Mouse (Mus musculus) embryonic facial prominence, embryonic 15.5 days (tissue): Measurements from ENCODE around the gene Klhl29. TPM values are rescaled to one million over a fixed set of nuclear protein-coding genes. Genes with fewer than 3 reads are reported as not detected.

Experiments used
- ATAC-seq: fragments of 200-750 bp; cut with Nextera tagmentation; 2 replicates; pipeline ENCODE4 v1.8.0; 2017; ENCODE audit warnings: low read depth, moderate TSS enrichment; ENCODE audit not compliant: insufficient number of reproducible peaks, low FRiP score, low TSS enrichment
- H3K27ac ChIP-seq: fragments of 300-500 bp; sonication (generic); replicated peaks from 2 replicates; pipeline ENCODE4 v1.5.1; 2015; ENCODE audit warnings: mild to moderate bottlenecking, inconsistent platforms
- H3K27me3 ChIP-seq: fragments of 300-500 bp; sonication (generic); 2 replicates; pipeline ENCODE4 v1.6.1; 2015; ENCODE audit warnings: inconsistent platforms
- H3K36me3 ChIP-seq: fragments of 300-500 bp; sonication (generic); 2 replicates; pipeline ENCODE4 v1.6.1; 2015; ENCODE audit warnings: mild to moderate bottlenecking, inconsistent platforms
- H3K4me1 ChIP-seq: fragments of 300-500 bp; sonication (generic); 2 replicates; pipeline ENCODE4 v1.6.1; 2015; ENCODE audit warnings: inconsistent platforms
- H3K4me2 ChIP-seq: fragments of 300-500 bp; sonication (generic); replicated peaks from 2 replicates; pipeline ENCODE4 v1.6.1; 2015; ENCODE audit warnings: mild to moderate bottlenecking, inconsistent platforms
- H3K4me3 ChIP-seq: fragments of 300-500 bp; sonication (generic); replicated peaks from 2 replicates; pipeline ENCODE4 v1.5.1; 2015; ENCODE audit warnings: mild to moderate bottlenecking, inconsistent platforms
- H3K9ac ChIP-seq: fragments of 300-500 bp; sonication (generic); 2 replicates; pipeline ENCODE4 v1.6.1; 2015; ENCODE audit warnings: inconsistent platforms
- H3K9me3 ChIP-seq: fragments of 300-500 bp; sonication (generic); replicated peaks from 2 replicates; pipeline ENCODE4 v1.6.1; 2016; ENCODE audit warnings: inconsistent platforms
- WGBS: fragments of 180-500 bp; shearing (Covaris S2); methylation state at CpG from one replicate; pipeline ENCODE4 v1.1.7; 2015; 5-methylcytosine and 5-hydroxymethylcytosine counted together
- polyA plus RNA-seq: library from polyadenylated mRNA; unstranded; fragments of >200 nt; fragmentation: Nextera tagmentation; extraction: Ambion mirVana; gene quantifications from 2 replicates; pipeline ENCODE4 v1.2.1, GENCODE M21; 2015

Gene Klhl29
- polyA plus RNA-seq, 1 experiment from 2014 or later, result 1.5 TPM

GRCm38 (mm10) chr12:5189446-5190150 is 185.9 kb downstream of the Klhl29 start:
- peaks cover 40% of the 10 kb centered on the region for H3K4me1 ChIP-seq
- 58% methylated on average over 15 of the region's 15 CpGs for WGBS

DNA sequence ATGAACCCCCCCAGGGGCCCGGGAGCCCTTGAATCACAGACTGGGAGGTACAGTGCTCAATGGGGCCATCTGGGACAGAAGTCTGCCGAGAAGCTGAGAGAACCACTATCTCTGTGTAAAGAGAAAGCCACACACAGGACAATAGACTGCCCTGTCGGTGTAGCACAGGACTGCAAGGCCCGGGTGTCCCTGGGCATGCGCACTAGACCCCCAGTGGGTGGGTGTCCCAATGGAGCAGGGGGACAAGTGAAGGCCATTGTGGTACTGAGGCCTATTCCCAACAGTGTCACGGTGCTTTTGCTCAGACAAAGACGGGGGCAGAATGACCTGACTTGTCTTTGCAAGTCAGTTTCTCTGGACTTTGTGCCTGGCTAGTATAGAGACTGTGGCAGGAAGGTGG is 186.6 kb downstream of the Klhl29 start:
- Histone ChIP-seq H3K27ac (no peak overlapping the region), H3K4me1 (peaks cover 35% of the 10 kb centered on the region)

More at GRCm38 (mm10) chr12:5189446-5190150, 185.9 kb downstream of the Klhl29 start:
- H3K36me3 ChIP-seq, result no peaks in the 10 kb centered on the region
- no peak overlapping the region for H3K27ac ChIP-seq
- H3K9me3 ChIP-seq, result no peaks in the 10 kb centered on the region
- no peak overlapping the region for H3K9ac ChIP-seq
- no peak overlapping the region for H3K4me3 ChIP-seq
- no peak overlapping the region for H3K4me2 ChIP-seq
- no peak for ATAC-seq
- no peaks in the 10 kb centered on the region for H3K27me3 ChIP-seq

DNA sequence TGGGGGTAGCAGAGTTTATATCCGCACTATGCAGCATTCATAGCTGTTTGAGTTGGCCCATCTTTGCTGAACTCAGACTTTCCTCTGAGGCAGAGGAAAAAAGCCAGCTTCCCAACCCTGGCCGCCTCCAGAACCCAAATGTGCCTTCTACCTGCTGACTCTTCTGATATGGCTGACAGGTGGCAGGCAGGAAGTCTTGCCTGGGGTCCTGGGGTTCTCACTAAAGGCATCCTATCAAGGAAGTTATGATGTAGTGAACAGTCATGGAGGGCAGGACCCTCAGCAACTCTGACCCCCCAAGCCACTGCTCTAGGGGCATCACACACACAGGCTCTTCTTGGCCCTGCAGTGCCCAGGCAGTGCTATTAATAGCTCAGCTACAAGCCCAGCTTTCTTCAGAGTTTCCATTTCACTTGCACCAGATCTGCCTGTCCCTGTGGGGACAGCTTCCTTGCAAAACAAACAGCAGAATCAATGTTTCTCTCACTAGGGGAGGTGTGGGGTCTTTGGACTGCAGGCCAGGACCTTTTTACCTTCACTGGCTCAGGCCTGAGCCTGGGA is 187.6 kb downstream of the Klhl29 start:
- Histone ChIP-seq H3K4me1 (peaks cover 35% of the 10 kb centered on the region), H3K27ac (no peak overlapping the region)
- no peak for ATAC-seq

More for the DNA sequence above, 186.6 kb downstream of the Klhl29 start:
- Histone ChIP-seq H3K4me2 (no peak overlapping the region), H3K27me3 (no peaks in the 10 kb centered on the region), H3K4me3 (no peak overlapping the region), H3K36me3 (no peaks in the 10 kb centered on the region), H3K9ac (no peak overlapping the region), H3K9me3 (no peaks in the 10 kb centered on the region)
- no peak for ATAC-seq
- WGBS, result 76% methylated on average over 7 of the region's 7 CpGs

DNA sequence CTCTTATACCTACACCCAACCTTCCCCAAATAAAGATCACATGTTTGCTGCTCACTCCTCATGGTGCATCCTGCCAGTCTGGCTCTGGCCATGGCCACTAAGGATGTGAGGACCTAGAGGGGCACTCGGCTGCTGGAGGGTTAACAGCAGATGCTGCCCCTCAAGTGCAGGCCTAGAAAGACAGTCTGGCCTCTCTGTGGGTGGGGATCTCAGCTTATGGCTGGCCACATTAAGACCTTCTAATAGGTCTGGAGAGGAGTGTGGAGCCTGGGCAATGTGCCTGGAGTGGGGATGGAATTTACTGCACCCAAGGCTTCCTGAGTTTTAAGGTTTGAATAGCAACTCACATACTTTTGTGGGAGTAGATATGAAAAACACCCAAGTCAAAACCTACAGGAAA is 188.8 kb downstream of the Klhl29 start:
- Histone ChIP-seq H3K27me3 (no peaks in the 10 kb centered on the region), H3K4me3 (no peak overlapping the region), H3K9me3 (no peaks in the 10 kb centered on the region), H3K36me3 (no peaks in the 10 kb centered on the region), H3K27ac (no peak overlapping the region), H3K4me1 (peaks cover 26% of the 10 kb centered on the region), H3K4me2 (no peak overlapping the region), H3K9ac (no peak overlapping the region)
- WGBS, result 69% methylated on average over 1 of the region's 1 CpGs
- ATAC-seq, result no peak

More for the DNA sequence above, 187.6 kb downstream of the Klhl29 start:
- no peak overlapping the region for H3K4me3 ChIP-seq
- no peak overlapping the region for H3K9ac ChIP-seq
- H3K4me2 ChIP-seq, result no peak overlapping the region
- no peaks in the 10 kb centered on the region for H3K9me3 ChIP-seq
- no peaks in the 10 kb centered on the region for H3K27me3 ChIP-seq
- H3K36me3 ChIP-seq, result no peaks in the 10 kb centered on the region
- 81% methylated on average over 2 of the region's 2 CpGs for WGBS

GRCm38 (mm10) chr12:5185603-5186002 is 189.9 kb downstream of the Klhl29 start:
- H3K4me1 ChIP-seq, result peaks cover 17% of the 10 kb centered on the region; the same call in 1 of the 2 replicates
- H3K27ac ChIP-seq, result no peak overlapping the region
- H3K9me3 ChIP-seq, result no peaks in the 10 kb centered on the region
- H3K27me3 ChIP-seq, result no peaks in the 10 kb centered on the region
- no peak for ATAC-seq
- H3K4me3 ChIP-seq, result no peak overlapping the region
- no peak overlapping the region for H3K9ac ChIP-seq
- H3K4me2 ChIP-seq, result no peak overlapping the region
- H3K36me3 ChIP-seq, result no peaks in the 10 kb centered on the region
- 88% methylated on average over 6 of the region's 6 CpGs for WGBS

- H3K9me3 ChIP-seq, result no peaks in the 10 kb centered on the region
- 77% methylated on average over 4 of the region's 4 CpGs for WGBS
Measured at GRCm38 (mm10) chr12:5182586-5182985, 192.9 kb downstream of the Klhl29 start.

GRCm38 (mm10) chr12:5182165-5182564 is 193.3 kb downstream of the Klhl29 start:
- ATAC-seq, result no peak
- Histone ChIP-seq H3K27ac (no peak overlapping the region), H3K4me2 (no peak overlapping the region), H3K4me1 (peaks cover 6% of the 10 kb centered on the region; the same call in 1 of the 2 replicates), H3K4me3 (no peak overlapping the region), H3K36me3 (no peaks in the 10 kb centered on the region), H3K9me3 (no peaks in the 10 kb centered on the region), H3K9ac (no peak overlapping the region), H3K27me3 (no peaks in the 10 kb centered on the region)
- WGBS, result 46% methylated on average over 4 of the region's 4 CpGs

More at GRCm38 (mm10) chr12:5182586-5182985, 192.9 kb downstream of the Klhl29 start:
- Histone ChIP-seq H3K36me3 (no peaks in the 10 kb centered on the region), H3K4me1 (peaks cover 6% of the 10 kb centered on the region; the same call in 1 of the 2 replicates), H3K9ac (no peak overlapping the region), H3K27ac (no peak overlapping the region), H3K4me2 (no peak overlapping the region), H3K27me3 (no peaks in the 10 kb centered on the region), H3K4me3 (no peak overlapping the region)
- ATAC-seq, result no peak

DNA sequence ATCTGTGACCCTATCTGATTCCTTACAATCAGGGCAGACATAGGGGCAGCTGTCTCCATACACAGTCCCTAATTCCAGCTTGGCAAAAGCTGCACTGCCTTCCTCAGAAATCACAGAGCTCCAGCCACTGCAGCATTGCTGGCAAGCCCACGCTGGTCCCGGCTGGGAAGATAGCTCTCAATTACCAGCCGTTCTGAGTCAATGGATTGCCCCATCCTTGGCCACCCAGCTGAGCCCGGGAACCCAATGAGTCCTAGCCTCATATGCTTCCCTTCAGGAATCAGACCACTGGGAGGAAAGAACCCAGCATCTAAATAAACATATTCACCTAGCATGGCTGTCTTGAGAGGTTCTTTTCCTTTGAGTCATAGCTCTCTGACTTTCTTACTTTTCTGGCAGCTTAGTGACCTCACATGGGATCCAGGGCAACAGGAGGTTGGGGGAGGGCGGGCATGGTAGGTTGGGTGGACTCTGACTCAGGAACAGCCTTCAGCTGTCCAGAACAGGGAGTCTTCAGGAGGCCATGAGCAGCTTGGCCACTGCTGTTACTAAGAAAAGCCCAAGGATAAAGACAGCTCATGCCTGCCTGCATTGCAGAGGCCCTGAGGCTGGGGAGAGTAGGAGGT is 198.7 kb downstream of the Klhl29 start:
- 60% methylated on average over 5 of the region's 5 CpGs for WGBS

GRCm38 (mm10) chr12:5166141-5166540 is 209.3 kb downstream of the Klhl29 start:
- Histone ChIP-seq H3K36me3 (no peaks in the 10 kb centered on the region), H3K4me3 (no peak overlapping the region), H3K4me1 (peaks cover 12% of the 10 kb centered on the region; the same call in 1 of the 2 replicates), H3K9me3 (no peaks in the 10 kb centered on the region), H3K27me3 (no peaks in the 10 kb centered on the region), H3K9ac (no peak overlapping the region), H3K4me2 (no peak overlapping the region), H3K27ac (no peak overlapping the region)
- 50% methylated on average over 6 of the region's 6 CpGs for WGBS
- ATAC-seq, result no peak

More for the DNA sequence above, 198.7 kb downstream of the Klhl29 start:
- no peak overlapping the region for H3K27ac ChIP-seq
- no peaks in the 10 kb centered on the region for H3K9me3 ChIP-seq
- no peaks in the 10 kb centered on the region for H3K36me3 ChIP-seq
- no peak overlapping the region for H3K4me2 ChIP-seq
- ATAC-seq, result no peak; the same call in 1 of the 2 replicates
- no peak overlapping the region for H3K9ac ChIP-seq
- no peaks in the 10 kb centered on the region for H3K27me3 ChIP-seq
- no peaks in the 10 kb centered on the region for H3K4me1 ChIP-seq
- H3K4me3 ChIP-seq, result no peak overlapping the region

GRCm38 (mm10) chr12:5165411-5165810 is 210.1 kb downstream of the Klhl29 start:
- 86% methylated on average over 9 of the region's 9 CpGs for WGBS
- Histone ChIP-seq H3K9me3 (no peaks in the 10 kb centered on the region), H3K27ac (no peak overlapping the region), H3K36me3 (no peaks in the 10 kb centered on the region), H3K4me3 (no peak overlapping the region), H3K27me3 (no peaks in the 10 kb centered on the region), H3K4me1 (peaks cover 12% of the 10 kb centered on the region; the same call in 1 of the 2 replicates), H3K9ac (no peak overlapping the region), H3K4me2 (no peak overlapping the region)
- no peak for ATAC-seq

DNA sequence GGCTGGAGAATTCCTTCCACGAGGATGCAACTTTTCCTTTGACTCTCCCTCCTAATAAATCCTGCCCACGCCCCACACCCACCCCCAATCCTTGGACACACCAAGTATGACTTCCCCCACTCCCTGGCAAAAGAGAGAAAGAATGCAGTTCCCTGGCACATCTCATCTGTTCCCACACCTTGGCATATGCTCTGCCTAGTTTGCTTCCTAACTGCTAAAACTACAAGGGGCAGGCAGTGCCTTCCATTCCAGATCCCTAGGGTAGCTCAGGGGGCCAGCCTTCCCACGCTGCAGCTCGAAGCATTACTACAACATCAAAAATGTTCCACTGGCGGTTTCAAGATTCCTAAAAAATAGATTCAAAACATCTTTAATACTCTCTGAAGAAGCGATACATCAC is 212.8 kb downstream of the Klhl29 start:
- no peak overlapping the region for H3K4me2 ChIP-seq
- peak overlapping the region; percentile 30; the same call in 1 of the 2 replicates for H3K27ac ChIP-seq
- no peak overlapping the region for H3K4me3 ChIP-seq
- no peaks in the 10 kb centered on the region for H3K27me3 ChIP-seq
- H3K4me1 ChIP-seq, result peaks cover 12% of the 10 kb centered on the region; the same call in 1 of the 2 replicates
- no peaks in the 10 kb centered on the region for H3K36me3 ChIP-seq
- WGBS, result 47% methylated on average over 5 of the region's 6 CpGs
- ATAC-seq, result no peak
- H3K9me3 ChIP-seq, result no peaks in the 10 kb centered on the region
- no peak overlapping the region for H3K9ac ChIP-seq
